Mouse (Mus musculus) neural tube, embryonic 10.5 days (tissue): ENCODE results near the gene Iqschfp.

Experiments used
- DNase-seq: peaks from one replicate; pipeline ENCODE4 v3.0.0-alpha.2; 2017; ENCODE audit warnings: low spot score; ENCODE audit errors: extremely low spot score

Iqschfp gene

DNA sequence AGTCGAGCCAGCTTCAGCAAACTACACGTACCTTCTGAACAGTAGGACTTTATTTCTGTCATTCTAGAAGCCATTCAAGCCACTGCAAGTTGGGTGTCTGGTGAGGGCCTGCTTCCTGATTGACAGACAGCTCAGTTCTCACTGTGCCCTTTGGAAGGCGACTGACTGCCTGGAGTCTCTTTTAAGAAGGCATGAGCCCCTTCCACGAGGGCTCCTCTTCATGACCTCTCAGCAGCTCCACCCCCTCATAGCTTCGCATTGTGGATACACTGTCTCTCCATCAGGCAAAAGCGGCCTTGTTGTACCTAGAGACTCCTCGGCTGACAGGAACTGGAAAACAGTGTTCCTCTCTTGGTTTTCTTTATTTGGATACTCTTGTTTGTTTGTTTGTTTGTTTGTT lies 676.7 kb downstream of the Iqschfp start:
- DNase-seq: no peak

DNA sequence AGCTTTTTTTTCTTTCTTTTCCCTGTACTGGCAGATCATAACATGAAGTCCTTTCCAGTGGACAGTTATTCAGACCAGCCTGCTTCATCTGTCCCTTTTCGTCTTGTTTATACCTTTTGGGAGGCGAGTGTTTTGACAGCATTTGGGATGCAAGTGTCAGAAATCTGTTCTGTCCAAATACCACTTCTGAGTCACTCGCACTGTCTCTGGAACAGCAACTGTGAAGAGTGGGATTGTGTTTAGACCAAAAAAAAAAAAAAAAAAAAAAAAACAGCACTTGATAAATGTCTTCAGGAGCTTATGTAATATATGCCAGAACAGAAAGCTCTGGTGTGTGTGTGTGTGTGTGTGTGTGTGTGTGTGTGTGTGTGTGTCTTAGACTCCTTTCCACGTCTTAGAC lies 678.3 kb downstream of the Iqschfp start:
- no peak for DNase-seq

DNA sequence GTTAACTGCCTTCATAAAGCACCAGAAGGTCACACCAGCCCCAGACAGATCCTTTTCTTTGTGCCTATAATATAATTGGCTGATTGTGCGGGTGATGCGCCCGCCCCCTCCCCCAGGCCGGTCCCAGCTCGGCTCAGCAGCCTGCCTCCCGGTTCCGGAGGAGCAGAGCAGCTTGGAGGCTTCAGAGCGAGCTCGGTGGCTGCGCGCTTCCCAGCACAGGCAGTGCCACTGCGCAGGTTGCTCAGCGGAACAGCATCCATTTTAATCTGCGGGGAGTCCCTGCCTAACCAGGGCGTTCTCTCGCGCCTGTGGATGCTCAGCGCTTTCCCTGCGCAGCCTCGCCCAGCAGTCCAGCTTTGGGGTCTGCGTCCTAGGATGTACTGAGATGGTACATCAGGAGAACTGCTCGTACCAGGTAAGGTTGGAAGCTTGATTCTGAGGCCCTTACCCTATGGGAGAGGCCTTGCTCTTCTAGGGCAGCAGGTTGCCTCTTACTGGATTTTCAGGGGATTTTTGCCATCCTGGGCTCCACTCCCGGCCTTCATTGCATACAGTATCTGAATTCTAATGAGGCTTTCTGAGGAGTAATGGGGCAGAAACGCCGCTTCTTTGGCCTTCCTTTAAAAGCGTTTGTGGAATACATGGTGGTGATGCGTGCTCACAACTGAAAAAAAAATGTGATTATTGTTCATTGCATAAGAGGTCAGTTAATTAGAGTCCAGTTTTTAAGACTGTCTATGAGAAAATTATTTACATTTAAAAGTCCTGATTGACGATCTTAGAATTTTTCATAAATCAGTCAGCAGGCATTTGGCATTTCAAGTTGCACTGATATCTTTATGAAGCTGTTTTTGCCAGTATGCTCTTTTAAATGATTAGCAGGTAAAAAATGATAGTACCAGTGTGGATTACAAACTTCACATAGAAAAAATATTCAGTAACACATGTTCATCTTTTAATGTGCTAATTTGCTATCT lies 680.5 kb downstream of the Iqschfp start:
- peak; percentile 71 for DNase-seq

DNA sequence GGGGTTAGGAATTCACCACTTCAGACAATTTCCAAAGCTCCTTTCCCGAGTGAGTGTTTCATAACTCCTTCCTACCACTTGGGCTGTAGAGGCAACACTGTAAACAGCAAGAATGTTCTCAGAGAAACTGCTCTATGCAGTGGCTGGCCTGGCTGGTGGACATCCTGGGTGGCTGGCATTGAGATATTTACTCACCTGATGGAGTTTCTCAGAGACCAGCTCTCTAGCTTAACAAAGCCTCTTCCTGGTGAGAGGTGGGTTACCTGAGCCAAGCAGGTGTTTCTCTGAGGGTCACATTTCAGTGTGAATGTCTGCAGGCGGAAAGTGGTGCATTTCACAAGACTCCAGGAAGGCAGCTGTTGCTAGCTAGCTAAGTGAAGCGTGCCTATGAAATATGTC lies 681.2 kb downstream of the Iqschfp start:
- DNase-seq: no peak

DNA sequence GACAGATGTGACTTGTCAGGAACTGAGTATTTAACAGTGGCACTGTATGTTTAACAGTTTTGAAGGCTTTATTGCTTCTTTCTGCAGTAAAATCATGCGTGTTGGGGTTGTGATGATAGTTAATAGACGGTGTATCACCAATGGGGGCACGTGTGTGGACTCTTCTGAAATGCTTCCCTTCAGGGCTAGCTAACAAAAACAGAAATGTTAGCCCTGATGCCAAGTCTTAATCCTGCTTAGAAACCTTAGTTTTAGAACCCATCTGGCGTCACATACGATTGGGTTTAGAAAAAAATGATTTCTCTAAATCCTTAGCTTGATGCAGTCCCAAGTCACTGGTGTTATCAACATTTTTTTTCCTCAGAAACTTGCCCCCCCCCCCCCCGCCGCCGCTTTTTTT lies 682.1 kb downstream of the Iqschfp start:
- DNase-seq: no peak

DNA sequence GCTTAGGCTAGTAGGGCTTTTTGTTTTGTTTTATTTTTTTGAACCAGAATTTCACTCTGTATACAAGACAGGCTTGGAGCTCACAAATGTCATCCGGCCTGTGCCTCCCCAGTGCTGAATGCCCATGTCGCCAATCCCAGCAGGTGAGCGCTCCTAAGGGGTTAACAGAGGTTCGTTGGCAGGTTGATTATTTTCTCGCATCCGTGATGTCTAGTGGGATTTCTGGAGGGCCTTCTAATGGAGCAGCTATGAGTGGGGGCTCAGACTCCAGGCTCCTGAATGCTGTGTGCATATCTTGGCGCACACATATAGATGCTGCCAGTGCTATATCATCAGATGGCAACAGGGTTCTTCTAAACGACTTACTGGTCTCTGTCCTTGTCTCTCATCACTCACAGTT lies 682.5 kb downstream of the Iqschfp start:
- no peak for DNase-seq

DNA sequence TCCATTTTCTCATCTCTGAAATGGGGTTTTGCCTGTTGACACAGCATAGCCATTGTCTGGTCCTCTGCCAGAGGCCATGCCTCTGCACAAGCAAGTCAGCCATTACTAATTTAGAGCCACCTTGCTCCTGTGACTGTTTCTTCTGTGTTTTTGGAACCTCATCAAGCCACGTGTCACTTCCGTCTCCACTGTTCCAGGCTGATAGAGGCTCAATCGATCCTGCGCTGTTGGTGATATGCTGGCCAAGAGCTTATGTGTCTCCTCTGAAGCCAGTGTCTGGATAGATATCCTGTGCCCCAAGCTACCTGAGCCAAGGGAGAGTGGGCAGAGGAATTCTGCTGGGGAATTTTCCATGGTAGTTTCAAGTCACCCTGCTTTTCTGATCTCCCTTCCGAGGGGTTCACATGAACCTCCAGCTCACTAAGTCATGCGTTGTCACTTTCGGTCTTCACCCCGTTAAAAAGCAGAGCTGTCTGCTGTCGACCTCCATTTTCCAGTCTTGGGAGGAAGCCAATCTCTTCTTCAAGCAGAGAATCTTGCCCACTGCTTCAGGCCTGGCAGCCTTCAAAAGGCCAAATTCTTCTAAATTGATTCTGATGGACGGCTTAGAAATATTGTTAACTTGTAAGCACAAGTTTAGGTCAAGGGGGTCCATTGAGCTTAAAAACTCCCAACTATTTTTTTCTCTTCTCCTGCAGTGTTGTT lies 683.8 kb downstream of the Iqschfp start:
- no peak for DNase-seq

DNA sequence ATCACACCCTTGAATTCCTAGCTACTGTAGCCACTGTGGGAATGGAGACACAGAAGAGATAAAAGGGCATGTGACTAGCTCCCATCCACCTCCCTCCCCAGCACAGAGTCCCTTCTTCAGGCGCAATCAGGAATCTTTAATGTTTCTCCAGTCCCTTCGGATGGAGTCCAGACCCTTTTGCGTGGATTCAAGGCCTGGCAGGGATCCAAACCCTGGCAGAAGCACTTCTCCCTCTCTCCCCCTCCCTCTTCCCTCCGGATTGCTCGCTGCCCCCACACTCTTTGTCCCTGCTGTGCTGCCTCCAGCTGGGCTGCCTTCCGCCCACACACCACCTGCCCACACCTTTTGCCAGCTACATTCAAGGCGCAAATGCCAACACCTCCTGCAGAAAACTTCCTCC lies 684.4 kb downstream of the Iqschfp start:
- DNase-seq: no peak

DNA sequence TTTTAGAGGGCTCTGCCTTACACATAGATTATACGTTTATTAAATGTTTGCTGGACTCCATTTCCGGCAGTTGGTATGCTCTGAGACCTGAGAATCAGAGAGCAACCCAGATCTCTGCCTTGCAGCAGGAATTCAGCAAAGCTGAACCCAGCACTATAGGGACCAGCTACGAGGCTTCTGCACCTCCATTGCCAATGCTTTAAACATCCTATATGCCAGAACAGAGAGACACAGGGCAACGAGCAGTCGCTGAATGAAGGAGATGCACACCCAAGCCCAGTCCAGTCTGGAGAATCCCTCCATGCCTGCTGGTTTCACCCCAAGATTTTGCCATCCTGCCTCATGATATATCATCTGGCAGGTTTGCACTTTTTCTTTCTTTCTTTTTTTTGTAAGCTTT lies 684.9 kb downstream of the Iqschfp start:
- no peak for DNase-seq

DNA sequence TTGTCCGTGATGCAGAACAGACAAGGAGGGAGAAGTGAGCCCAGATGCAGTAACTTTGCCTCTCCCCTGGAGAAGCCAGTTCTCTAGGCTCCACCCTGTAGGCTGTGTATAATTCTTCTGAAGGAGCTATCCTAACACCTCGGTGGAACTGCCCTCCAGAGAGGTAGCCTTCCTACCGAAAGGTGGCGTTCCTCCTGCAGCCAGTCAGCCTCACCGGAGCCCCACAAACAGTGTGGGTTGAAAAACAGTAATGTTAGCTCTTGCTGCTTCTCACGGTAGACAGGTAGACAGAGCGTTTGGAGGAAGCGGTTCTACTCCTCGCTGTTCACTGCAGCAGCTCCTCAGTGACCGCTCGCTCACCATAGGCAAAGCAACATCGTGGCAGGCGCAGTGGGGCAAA lies 689.6 kb downstream of the Iqschfp start:
- DNase-seq: no peak

DNA sequence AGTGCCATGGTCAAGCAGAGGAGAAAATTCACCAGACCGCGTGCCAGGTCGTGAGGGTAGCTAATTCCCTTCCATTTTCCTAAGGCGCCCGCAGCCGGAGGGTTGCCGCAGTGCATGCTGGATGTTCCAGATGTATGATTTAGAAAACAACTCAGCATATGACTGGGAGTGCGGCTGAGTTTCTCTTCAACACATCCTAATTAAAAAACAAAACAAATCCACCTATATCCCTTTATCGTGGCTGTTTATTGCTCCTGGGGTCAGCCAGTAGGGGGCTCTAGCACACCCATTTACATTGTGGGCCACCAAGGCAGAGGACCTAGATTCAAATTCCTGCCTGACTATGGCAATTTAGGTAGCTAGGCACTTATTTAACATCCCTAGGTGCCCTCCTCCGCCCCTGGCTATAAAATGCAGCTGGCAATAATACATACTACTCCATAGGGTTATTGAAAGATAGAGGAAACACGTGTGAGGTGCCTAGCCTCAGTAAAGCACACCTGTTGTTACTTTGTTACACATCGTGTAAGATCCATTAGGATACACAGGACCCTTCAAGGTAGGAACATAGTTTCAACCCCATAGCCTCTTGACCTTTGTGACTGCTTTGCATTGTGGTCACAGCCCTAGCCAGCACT lies 690.2 kb downstream of the Iqschfp start:
- DNase-seq: no peak

DNA sequence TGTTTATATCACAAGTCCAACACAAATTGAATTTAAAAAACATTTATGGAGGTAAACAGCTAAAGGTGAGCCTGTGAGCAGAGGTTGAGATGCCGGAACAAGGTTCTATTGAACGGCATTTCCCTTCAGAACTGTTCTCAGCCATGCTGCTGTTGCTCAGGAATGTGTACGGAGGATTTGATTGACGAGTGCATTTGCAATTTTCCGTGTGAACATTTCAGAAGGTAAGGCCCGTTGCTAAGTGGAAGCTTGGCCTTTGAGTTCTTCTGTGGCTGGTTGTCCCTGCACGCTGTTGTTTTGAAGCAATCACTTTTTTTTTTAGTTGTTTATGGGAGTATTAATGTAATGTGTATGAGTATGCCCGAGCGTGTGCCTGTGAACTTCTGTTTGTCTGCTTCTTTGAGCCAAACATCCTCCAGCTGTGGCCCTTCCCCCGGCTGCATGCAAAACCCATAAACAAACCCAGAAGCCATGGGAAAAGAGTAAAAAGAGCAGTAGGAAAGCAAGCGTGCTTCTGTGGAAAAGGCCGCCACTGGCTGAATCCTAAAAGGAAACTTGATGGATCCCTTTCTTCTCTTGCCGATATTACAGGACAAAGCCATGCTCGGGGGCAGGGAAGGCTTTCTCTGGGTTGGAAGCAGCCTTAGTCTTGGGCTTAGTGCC lies 691.1 kb downstream of the Iqschfp start:
- DNase-seq: peak; percentile 40

DNA sequence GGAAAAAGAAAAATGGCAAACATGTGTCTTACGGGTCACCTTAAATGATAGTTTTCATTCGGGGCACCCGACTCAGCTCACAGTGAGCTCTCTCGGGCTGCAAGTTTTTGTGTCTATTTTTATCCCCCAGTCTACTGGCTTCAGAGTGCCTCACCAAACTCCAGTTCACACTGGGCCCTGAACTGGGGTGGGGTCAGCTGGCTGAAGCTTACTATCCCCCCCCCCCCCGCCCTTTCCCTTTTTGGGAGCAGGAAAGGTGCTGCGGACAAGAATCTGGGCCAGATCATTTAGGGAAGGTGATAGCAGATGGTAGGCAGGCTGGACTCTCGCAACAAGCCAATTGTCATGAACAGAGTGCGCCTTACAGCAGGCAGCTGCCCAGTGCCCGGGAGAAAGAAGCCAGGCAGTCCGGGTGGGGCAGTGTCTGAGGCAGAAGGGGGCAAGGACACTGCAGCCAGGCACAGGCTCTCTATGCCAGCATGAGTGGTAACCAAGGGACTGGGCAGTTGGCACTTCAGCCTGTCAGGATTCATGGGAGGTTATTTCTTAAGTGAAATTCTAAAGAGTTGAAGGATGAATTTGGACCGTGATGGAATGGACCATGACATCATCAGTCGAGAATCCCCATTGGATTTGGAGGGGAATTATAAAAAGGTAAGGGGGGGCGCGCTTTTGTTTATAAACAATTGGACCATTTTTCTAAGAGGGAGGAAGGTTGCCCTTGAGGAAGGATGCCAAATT lies 691.9 kb downstream of the Iqschfp start:
- no peak for DNase-seq

DNA sequence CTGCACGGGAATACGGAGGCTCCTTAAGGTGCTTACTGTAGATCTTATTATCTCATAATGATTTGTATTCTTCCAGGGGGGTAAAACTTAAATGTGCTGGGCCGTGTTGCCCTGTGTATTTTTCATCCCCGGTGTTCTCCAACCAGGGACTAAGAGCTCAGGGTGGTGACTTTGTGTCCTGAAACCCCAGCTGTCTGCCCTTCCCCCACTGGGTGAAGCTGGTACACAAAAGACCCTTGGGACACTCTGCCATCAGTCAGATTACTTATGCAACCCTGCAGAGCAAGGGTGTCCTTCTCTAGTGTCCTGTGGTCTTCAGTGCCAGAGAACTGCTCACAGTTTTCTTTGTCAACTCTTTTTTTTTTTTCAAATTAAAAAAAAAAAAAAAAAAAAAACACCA lies 693.2 kb downstream of the Iqschfp start:
- DNase-seq: no peak

DNA sequence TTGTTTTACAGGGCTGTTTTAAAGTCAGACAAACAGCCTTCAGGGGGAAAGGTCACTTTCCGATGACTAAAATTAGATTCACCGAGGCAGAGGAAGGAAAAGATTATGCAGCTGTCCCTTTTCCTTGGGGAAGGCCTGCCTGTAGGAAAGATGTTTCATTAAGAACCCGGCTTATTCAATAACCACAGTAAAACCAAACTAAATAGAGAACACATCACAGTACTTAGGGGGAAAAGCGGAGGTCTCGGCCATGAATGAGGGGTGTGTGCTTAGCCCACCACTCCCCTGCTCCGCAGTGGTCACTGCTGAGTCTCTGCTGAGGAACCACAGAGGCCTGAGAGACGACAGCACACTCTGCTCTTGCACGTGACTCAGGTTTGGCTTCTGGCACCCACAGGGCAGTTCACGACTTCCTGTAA lies 694.6 kb downstream of the Iqschfp start:
- peak; percentile 33 for DNase-seq

DNA sequence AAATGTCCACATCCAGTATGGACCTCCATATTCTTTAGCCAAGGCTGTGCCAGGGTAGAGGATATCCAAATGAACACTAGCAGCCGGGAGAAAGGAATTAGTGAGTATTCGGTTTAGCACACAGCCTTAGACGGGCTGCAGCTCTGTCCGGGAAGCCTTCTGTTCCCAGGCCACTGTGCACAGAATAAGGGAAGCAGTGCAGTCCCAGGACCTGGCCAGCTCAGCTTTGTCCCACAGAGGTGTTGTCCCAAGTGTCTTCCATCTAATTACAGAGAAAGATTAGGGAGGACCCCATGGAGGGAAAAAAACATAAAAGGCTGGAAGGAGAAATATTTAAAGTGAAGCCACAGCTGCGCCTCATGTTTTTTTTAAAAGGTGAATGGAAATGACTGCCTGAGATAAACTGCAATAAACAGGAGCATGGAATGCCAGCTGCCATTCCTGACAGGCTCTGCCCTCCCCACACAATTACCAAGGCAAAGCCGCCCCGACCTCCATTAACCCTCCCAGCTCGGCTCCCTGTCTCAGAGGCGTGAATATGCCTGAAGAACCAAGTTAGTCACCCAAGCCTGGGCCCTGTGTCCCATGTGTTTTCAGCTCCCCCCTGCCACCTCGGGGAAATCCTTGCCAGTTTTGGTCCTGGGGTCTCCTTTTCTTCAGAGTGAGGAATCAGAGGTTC lies 695.7 kb downstream of the Iqschfp start:
- DNase-seq: no peak

DNA sequence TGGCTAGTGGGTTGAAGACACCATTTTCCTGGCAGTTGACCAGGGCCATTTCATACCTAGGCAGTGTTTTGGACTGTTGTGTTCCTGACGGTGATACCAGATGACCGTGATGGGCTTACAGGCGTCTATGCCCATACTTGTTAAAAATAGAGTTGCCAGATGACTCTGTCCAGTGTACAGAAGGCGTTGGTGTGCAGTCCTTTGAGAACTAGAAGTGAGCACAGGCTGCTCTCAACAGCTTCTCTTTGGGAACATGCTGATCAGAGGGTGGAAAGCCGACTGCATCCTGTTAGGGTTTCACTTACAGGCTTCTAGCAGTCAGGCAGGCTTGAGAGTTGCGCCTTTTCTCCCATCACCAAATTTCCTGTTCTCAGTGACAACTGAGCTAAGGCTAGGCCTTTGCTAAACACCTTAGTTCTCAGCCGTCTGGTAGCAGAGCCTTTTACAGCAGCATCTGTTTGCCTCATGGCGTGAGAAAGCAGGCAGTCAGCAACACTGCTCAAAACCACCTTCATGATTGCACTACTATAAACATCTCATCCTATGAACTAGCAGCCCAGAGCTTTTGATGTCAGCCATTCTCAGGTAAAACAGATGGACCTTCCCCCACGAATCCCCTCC lies 697.3 kb downstream of the Iqschfp start:
- DNase-seq: no peak

DNA sequence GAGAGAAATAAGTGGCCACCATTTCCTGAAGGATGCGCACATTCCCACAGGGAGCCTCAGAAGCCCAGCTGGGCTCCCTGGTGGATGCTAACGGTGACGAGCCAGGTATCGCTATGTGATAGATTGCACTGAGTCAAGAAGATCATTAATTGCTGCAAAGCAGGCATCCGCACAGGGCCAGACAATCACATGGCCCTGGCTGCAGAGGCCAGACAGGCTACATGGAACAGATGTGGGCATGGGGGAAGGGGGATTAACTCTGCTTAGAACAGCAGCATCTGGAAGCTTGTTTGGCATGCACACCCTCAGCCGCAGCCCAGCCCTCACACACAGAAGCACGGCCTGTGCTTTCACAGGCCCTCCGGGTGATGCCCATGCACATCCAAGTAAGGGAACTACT lies 698.4 kb downstream of the Iqschfp start:
- peak; percentile 43 for DNase-seq

DNA sequence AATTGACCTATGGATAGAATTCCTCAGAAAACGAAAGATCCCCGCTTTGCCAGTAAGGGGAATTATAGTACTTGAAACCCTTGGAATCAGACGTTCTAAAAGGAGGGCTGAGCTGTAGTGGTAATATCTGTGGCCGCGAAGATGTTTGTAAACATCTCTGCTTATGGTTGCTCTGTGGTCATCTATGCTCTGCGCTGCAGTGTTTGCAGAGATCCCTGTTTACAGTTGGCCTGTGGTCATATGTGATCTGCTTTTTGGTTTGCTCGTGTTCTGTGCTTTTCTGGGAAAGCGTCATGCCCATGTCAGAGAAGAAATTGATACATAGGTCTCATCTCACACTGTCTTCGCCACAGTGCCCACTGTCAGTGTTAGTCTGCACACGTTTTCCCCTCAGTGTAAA lies 700.5 kb downstream of the Iqschfp start:
- no peak for DNase-seq
